Mouse (Mus musculus) intestine, postnatal 0 days (tissue): Measurements from ENCODE around the gene Cbs. TPM values are rescaled to one million over a fixed set of nuclear protein-coding genes. Genes with fewer than 3 reads are reported as not detected.
A peak's percentile ranks its signal among the peaks of the same experiment; 100 is the strongest.

Source experiments
- ATAC-seq: fragments of 200-750 bp; cut with Nextera tagmentation; 2 replicates; pipeline ENCODE4 v1.8.0; 2017; ENCODE audit warnings: mild to moderate bottlenecking, moderate TSS enrichment, moderate library complexity
- H3K27ac ChIP-seq: fragments of 300-500 bp; sonication (generic); 2 replicates; pipeline ENCODE4 v1.5.1; 2014; ENCODE audit warnings: mild to moderate bottlenecking, low read depth, low read length, moderate library complexity
- H3K27me3 ChIP-seq: fragments of 300-500 bp; sonication (generic); replicated peaks from 2 replicates; pipeline ENCODE4 v1.6.1; 2014; ENCODE audit warnings: low read length, mixed read lengths; ENCODE audit not compliant: control insufficient read depth, insufficient read depth
- H3K36me3 ChIP-seq: fragments of 300-500 bp; sonication (generic); 2 replicates; pipeline ENCODE4 v1.6.1; 2014; ENCODE audit warnings: mild to moderate bottlenecking, moderate library complexity; ENCODE audit not compliant: control insufficient read depth, insufficient read depth
- H3K4me1 ChIP-seq: fragments of 300-500 bp; sonication (generic); replicated peaks from 2 replicates; pipeline ENCODE4 v1.6.1; 2014; ENCODE audit warnings: antibody characterized with exemption, low read length, mixed read lengths; ENCODE audit not compliant: control insufficient read depth, insufficient read depth
- H3K4me2 ChIP-seq: fragments of 300-500 bp; sonication (generic); replicated peaks from 2 replicates; pipeline ENCODE4 v1.6.1; 2014; ENCODE audit warnings: low read depth, mild to moderate bottlenecking, moderate library complexity
- H3K4me3 ChIP-seq: fragments of 300-500 bp; sonication (generic); 2 replicates; pipeline ENCODE4 v1.5.1; 2014; ENCODE audit warnings: low read depth, low read length
- H3K9ac ChIP-seq: fragments of 300-500 bp; sonication (generic); 2 replicates; pipeline ENCODE4 v1.6.1; 2014; ENCODE audit warnings: mild to moderate bottlenecking, low read depth, low read length
- H3K9me3 ChIP-seq: fragments of 300-500 bp; sonication (generic); 2 replicates; pipeline ENCODE4 v1.6.1; 2016; ENCODE audit warnings: mixed run types; ENCODE audit not compliant: control insufficient read depth
- CTCF ChIP-seq: sonication (generic); IDR thresholded peaks from 2 replicates; pipeline ENCODE4 v1.5.1; 2016; ENCODE audit warnings: low read depth, mild to moderate bottlenecking, control low read depth, antibody characterized with exemption, moderate library complexity
- WGBS: fragments of 180-500 bp; shearing (Covaris S2); extraction: QIAGEN DNeasy Blood & Tissue Kit; methylation state at CpG from one replicate; pipeline ENCODE4 v1.1.7; 2014; 5-methylcytosine and 5-hydroxymethylcytosine counted together
- polyA plus RNA-seq: library from polyadenylated mRNA; unstranded; fragments of >200 nt; fragmentation: Nextera tagmentation; extraction: Ambion mirVana; gene quantifications from 2 replicates; pipeline ENCODE4 v1.2.1, GENCODE M21; 2015

The Cbs gene
- polyA plus RNA-seq, 1 experiment from 2014 or later = 0.09 TPM

- Histone ChIP-seq H3K9ac (no peak overlapping the region), H3K9me3 (no peaks in the 10 kb centered on the region), H3K4me3 (no peak overlapping the region), H3K27ac (no peak overlapping the region), H3K4me2 (no peak overlapping the region), H3K27me3 (no peaks in the 10 kb centered on the region), H3K4me1 (no peaks in the 10 kb centered on the region; the same call in 1 of the 2 replicates), H3K36me3 (peaks cover 73% of the 10 kb centered on the region)
- WGBS = 85% methylated on average over 14 of the region's 14 CpGs
- ATAC-seq = no peak
- TF ChIP-seq CTCF = no peak
Observed at GRCm38 (mm10) chr17:31652152-31652551, 15.1 kb upstream of the Cbs start.

GRCm38 (mm10) chr17:31646199-31647002 is 9.4 kb upstream of the Cbs start:
- H3K27ac ChIP-seq = no peak overlapping the region
- no peak overlapping the region for H3K4me2 ChIP-seq
- no peak for TF ChIP-seq CTCF
- peaks cover 53% of the 10 kb centered on the region for H3K36me3 ChIP-seq
- H3K4me3 ChIP-seq = no peak overlapping the region
- no peak overlapping the region for H3K9ac ChIP-seq
- H3K27me3 ChIP-seq = no peaks in the 10 kb centered on the region
- 92% methylated on average over 5 of the region's 5 CpGs for WGBS
- H3K9me3 ChIP-seq = no peaks in the 10 kb centered on the region
- ATAC-seq = peak; percentile 32
- H3K4me1 ChIP-seq = no peaks in the 10 kb centered on the region

- Histone ChIP-seq H3K27me3 (no peaks in the 10 kb centered on the region), H3K36me3 (peaks cover 18% of the 10 kb centered on the region), H3K4me1 (no peaks in the 10 kb centered on the region), H3K9me3 (no peaks in the 10 kb centered on the region), H3K4me2 (no peak overlapping the region), H3K9ac (no peak overlapping the region), H3K27ac (no peak overlapping the region), H3K4me3 (no peak overlapping the region)
- TF ChIP-seq CTCF = no peak
- 0 out of 2 replicates have a peak, but pooled peaks have one; percentile 25 for ATAC-seq
- WGBS = 70% methylated on average over 4 of the region's 4 CpGs
Observed at GRCm38 (mm10) chr17:31642913-31643312, 5.9 kb upstream of the Cbs start.

- no peaks in the 10 kb centered on the region for H3K9me3 ChIP-seq
- ATAC-seq = no peak
- WGBS = 50% methylated on average over 8 of the region's 8 CpGs
- H3K36me3 ChIP-seq = peaks cover 13% of the 10 kb centered on the region
- no peaks in the 10 kb centered on the region for H3K4me1 ChIP-seq
- no peak overlapping the region for H3K4me3 ChIP-seq
- H3K4me2 ChIP-seq = no peak overlapping the region
- TF ChIP-seq CTCF = no peak
- H3K9ac ChIP-seq = no peak overlapping the region
- no peaks in the 10 kb centered on the region for H3K27me3 ChIP-seq
- no peak overlapping the region for H3K27ac ChIP-seq
Observed at GRCm38 (mm10) chr17:31642331-31642730, 5.3 kb upstream of the Cbs start.

GRCm38 (mm10) chr17:31639651-31640050 is 2.6 kb upstream of the Cbs start:
- Histone ChIP-seq H3K27ac (no peak overlapping the region), H3K4me2 (no peak overlapping the region), H3K4me3 (no peak overlapping the region), H3K9me3 (no peaks in the 10 kb centered on the region), H3K36me3 (no peaks in the 10 kb centered on the region), H3K27me3 (peaks cover 15% of the 10 kb centered on the region), H3K4me1 (no peaks in the 10 kb centered on the region), H3K9ac (no peak overlapping the region)
- no peak for TF ChIP-seq CTCF
- ATAC-seq = no peak
- WGBS = 74% methylated on average over 4 of the region's 4 CpGs

GRCm38 (mm10) chr17:31637866-31638570 is 980 bp upstream of the Cbs start:
- ATAC-seq = no peak
- WGBS = 64% methylated on average over 9 of the region's 9 CpGs
- no peak overlapping the region for H3K9ac ChIP-seq
- no peak for TF ChIP-seq CTCF
- H3K9me3 ChIP-seq = no peaks in the 10 kb centered on the region
- no peaks in the 10 kb centered on the region for H3K36me3 ChIP-seq
- peaks cover 15% of the 10 kb centered on the region for H3K27me3 ChIP-seq
- H3K27ac ChIP-seq = no peak overlapping the region
- H3K4me3 ChIP-seq = no peak overlapping the region
- H3K4me2 ChIP-seq = no peak overlapping the region
- no peaks in the 10 kb centered on the region for H3K4me1 ChIP-seq
